Mouse (Mus musculus): ENCODE results near the gene Nckap5.

The Nckap5 gene

DNA sequence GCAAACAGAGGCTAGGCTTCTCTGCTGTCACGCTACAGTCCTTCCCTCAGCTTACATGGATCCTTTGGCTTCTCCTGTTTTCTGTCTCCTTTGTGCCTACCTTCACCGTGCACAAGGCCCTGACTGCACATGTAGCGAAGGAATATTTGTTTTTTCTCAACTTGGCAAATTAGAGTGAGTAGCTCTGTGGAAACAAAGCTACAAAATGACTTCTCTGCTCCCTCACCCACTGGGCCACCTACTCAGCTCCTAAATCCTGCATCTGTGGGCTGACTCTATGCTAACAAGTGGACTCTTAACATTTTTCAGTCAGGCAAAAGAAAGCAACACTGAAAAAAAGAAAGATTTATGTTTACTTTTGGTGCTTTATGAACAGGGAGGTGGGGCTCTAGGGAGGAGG lies 856.0 kb downstream of the Nckap5 start:
- DNase-seq, result no peak

GRCm38 (mm10) chr1:125971933-125972332 lies 858.7 kb downstream of the Nckap5 start:
- DNase-seq, result no peak

DNA sequence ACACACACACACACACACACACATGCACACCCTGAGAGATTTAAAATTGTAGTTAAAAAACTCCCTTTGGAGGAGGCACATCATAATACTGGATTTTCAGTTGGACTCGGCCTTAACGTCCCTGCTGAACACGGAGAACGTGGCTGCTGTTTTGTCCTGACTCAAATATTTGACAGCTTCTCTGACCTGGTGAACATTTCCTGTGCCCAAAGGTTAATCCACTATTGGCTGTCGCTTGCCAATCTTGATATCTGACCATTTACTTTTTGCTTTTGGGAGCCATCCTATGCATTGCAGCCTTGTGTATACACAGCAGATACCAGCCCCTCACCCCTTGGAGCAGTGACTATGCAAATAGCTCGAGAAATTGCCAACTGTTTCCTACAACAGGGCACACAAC lies 862.9 kb downstream of the Nckap5 start:
- DNase-seq, result no peak

DNA sequence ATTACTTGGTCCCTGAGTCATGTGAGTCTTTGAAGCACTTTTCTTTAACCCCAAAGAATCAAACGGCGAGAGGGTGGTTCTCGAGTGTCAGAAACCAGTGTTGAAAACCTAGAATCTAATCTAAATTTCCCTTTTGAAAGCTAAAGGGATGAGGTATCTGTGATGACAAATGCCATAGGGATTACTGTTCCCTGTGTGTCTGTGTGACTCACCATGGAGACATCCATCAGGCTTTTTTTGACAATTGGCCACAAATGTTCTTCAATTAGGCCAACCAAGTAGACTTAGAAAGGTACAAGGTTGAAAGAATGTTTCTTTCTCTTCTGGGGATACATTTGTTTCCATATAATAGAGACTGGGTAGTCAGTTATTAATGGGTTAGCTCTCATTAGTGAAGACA lies 879.6 kb downstream of the Nckap5 start:
- DNase-seq, result no peak

DNA sequence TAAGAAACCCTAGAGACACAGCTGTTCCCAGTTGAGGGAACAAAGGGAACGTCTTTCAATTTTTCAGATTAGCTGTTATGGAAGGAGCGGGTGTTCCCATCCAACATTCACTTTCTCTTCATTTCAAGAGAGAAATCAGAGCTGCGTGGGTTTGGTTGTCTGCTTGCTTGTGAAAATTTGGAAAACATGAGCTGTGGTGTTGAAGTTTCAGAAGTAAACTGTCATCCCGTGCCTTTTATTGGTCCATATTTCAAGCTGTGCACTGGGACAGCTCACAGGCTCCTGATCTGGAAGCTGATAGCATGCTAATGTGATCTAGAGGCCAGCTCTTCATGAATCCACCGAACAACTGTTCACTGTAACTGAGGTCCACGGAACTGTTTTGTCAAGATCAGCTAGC lies 881.5 kb downstream of the Nckap5 start:
- DNase-seq, result no peak

DNA sequence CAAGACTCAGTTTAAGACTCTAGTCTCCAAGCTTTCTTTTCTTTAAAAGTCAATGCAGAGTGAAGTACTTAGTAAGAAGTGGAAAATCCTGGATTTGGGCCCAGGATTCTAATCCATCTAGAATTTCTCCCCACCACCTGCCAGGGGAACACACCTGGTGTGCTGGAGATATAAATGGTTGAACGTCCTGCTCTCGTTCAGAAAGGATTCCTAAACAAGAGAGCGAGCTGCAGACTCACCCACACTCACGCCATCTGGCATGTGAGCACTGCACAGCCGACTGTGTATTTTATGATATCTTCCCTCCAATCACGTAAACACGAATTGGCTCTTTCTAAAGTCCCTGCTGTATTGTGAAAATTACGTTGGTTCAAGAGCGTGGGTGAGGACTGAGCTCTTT lies 885.5 kb downstream of the Nckap5 start:
- no peak for DNase-seq

DNA sequence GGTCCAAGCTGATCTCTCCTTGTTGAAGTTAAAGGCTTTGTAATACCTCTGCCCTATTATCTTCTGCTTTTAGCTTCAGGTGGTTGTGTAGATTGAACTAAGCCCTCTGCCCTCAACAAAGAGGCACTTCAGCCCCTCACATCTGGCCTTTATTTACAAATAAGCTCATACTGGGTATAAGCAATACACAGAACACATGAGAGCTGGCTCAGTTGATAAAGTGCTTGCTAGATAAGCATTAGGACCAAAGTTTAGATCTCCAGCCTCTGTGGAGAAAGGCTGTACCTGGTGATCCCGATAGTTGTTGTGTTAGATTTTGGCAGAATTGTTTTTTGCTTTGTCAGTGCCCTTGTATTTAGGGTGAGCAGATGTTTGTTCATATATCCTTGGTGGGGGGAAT lies 887.3 kb downstream of the Nckap5 start:
- DNase-seq, result no peak

- no peak for DNase-seq
These were observed 905.1 kb downstream of the Nckap5 start for GRCm38 (mm10) chr1:125925486-125925885.

DNA sequence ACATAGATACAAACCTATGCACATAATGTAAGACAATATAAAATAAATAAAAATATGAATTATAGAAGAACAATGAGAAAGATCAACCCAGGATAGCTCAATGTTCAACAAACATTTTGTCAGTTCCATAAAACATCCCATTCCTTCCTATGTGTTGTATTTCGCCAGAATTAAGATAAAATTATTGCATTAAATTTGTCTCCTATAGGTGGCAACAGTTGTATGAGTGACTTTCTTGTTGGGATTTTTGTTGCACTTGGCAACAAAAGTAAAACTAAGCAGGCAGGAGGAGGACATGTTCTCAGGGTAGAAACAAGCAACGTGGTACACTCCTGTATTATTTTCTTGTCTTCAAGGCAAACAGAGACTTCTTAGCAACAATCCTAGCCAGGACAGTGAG lies 907.5 kb downstream of the Nckap5 start:
- DNase-seq, result no peak

DNA sequence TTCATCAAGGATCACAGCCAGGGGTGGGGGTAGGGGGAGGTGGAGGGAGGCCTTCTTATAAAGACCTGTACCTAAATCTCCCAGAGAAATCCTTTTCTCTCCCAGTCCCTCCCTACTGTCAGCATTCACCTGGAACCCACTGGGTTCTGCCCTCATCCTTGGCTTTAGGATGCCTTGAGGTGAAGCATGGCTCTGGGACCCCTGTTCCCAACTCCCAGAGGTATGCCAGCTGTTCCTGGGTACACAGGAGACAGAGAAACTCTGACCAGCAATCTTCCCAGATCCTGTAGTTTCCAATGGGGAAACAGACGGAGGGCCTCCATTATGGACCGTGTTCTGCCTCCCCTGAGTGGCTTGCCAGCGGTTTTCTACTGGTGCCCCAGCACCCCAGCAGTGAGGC lies 909.9 kb downstream of the Nckap5 start:
- DNase-seq, result no peak

DNA sequence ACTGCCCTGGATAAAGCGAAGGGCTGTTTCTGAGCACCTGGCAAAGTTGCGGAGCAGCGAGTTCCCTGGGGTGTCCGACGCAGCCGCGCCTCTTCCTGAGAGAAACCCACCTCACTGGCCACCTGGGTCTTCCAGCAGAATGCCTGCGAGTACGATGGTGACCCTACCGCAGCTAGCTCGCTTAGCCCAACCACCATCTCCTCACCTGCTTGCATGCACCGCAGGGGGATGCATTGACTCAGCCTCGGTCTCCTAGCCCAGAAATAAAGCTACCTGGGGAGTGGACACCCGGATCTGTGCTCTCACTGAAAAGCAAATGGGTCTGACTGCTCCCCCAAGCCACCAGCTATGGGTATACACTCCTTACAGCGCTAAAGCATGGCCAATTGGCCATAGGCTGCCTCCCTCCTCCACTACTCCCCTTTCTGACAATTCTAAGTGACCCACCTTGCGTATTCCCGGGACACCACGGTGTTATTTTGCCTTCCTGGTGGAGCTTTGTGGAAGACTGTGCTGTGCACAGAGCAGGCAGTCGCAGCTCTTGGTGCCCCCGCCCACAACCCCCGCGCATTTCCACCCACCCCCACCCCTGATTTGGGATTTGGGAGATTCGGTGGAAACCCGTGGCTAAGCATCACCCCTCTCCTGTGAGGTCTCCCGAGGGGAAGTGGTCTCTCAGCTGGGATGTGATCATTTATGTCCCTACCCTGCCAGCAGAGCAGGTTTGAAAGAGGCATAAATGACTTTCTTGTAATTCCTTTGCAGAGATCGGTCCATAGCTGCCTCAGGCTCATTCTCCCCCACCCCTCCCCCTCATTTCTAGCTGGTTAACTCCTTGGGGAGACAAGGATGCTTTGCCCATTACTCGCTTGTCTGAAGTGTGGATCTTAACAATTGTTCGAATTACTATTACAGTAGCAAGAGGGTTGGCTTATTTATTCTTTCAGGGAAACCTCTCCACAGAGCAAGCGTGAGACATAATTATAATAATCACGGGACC lies 917.7 kb downstream of the Nckap5 start, which contains the start of gene Lypd1:
Gene Lypd1, minus strand, starts transcription at position 501 of the 1,000 bp plus-strand sequence.
- DNase-seq, result no peak

- peak; percentile 32 for DNase-seq
These were observed 918.6 kb downstream of the Nckap5 start for GRCm38 (mm10) chr1:125911901-125912445.

DNA sequence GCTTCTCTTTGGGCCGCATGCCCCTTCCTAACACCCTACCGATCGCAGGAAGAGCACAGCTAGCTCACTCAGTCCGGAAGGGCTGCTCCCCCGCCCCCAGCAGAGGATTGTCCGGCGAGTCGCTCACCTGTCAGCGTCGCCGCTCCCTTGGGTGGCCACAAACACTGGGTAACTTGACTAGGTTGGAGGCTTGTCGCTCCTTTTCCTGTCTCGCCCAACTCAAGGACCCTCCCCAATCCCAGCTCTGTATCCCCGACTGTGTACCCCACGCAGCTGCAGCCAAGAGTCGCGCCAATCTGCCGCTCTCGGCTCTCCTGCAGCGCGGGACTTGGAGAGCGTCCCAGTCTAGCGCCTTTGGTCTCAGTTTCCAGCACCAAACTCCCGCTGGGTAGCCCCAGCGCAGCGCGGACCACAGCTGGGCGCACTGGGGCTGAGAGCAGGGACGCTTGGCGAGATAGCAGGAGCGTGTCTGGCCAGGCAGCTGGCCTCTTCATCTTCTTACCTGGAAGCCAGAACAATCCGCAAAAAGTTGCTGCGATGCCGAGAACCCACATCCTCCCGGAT lies 919.2 kb downstream of the Nckap5 start:
- DNase-seq, result peak; percentile 38

DNA sequence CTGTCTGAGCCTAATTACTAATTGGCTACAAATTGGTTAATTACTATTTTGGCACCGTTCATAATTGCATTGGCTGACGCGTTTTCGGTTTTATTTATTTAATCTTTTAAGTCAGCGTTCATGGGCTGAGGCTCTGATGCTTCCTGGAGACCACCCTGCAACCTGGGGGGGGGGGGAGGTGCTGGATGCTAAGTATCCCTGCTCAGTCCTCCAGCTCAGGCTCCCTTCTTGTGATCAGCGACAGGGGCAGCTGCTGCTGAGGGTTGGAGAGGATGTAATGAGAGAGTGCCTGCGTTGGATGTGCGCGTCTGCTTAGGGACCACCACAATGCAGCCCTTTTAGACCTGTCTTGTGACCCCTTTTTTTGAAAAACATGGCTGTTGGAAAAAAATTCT lies 919.7 kb downstream of the Nckap5 start:
- DNase-seq, result no peak

- DNase-seq, result peak; percentile 47
These were observed 920.3 kb downstream of the Nckap5 start for GRCm38 (mm10) chr1:125910211-125910870.

- DNase-seq, result no peak
These were observed 937.4 kb downstream of the Nckap5 start for GRCm38 (mm10) chr1:125893158-125893557.

DNA sequence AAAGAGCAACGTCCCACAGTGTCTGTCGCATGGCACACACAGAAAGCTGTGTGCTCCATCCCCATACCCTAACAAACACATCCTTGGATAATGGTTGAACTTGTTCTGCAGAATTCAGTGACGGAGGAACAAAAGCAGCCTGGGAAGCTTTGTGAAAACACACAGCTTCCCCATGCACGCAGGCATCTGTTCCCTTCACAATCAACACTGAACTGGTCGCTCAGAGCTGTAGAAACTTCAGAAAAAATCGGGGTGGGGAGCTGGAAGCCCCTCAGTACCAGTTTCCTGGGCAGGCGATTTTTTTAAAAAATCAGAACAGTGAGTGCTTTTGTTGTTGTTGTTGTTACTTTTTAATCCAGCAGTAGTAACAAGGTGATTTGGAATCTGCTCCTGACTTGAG lies 960.5 kb downstream of the Nckap5 start:
- no peak for DNase-seq

Measured in kidney, postnatal 10 days (tissue).